Mouse (Mus musculus): Measurements from ENCODE around the gene Naaladl2. TPM values are rescaled to one million over a fixed set of nuclear protein-coding genes. Genes with fewer than 3 reads are reported as not detected.

Naaladl2 gene
- polyA plus RNA-seq, 1 experiment from 2014 or later = 0.68 TPM

GRCm38 (mm10) chr3:24888801-24889200, 255.3 kb downstream of the Naaladl2 start:
- DNase-seq (ENCODE audit: low spot score, missing footprints) = no peak
- no peaks in the 10 kb centered on the region for H3K4me1 ChIP-seq (ENCODE audit: control insufficient read depth, insufficient read depth, low read length)
- no peak overlapping the region for H3K9ac ChIP-seq (ENCODE audit: low read length)
- no peak overlapping the region for H3K27ac ChIP-seq (ENCODE audit: low read depth, low read length)
- H3K27me3 ChIP-seq (ENCODE audit: control insufficient read depth, insufficient read depth, low read length) = no peaks in the 10 kb centered on the region
- no peak overlapping the region for H3K4me2 ChIP-seq
- ATAC-seq (ENCODE audit: low FRiP score) = no peak
- no peak overlapping the region for H3K4me3 ChIP-seq (ENCODE audit: low read depth, low read length)
- no peaks in the 10 kb centered on the region for H3K9me3 ChIP-seq (ENCODE audit: control insufficient read depth, low read length)
- H3K36me3 ChIP-seq (ENCODE audit: control insufficient read depth, insufficient read depth, low read length) = no peaks in the 10 kb centered on the region
- 83% methylated on average over 3 of the region's 3 CpGs for WGBS

GRCm38 (mm10) chr3:24872254-24872653, 271.8 kb downstream of the Naaladl2 start:
- ATAC-seq (ENCODE audit: low FRiP score) = no peak
- Histone ChIP-seq H3K27ac (ENCODE audit: low read depth, low read length) (no peak overlapping the region), H3K27me3 (ENCODE audit: control insufficient read depth, insufficient read depth, low read length) (no peaks in the 10 kb centered on the region), H3K9me3 (ENCODE audit: control insufficient read depth, low read length) (no peaks in the 10 kb centered on the region), H3K4me3 (ENCODE audit: low read depth, low read length) (no peak overlapping the region), H3K9ac (ENCODE audit: low read length) (no peak overlapping the region), H3K4me1 (ENCODE audit: control insufficient read depth, insufficient read depth, low read length) (no peaks in the 10 kb centered on the region), H3K4me2 (no peak overlapping the region), H3K36me3 (ENCODE audit: control insufficient read depth, insufficient read depth, low read length) (no peaks in the 10 kb centered on the region)
- WGBS = 89% methylated on average over 1 of the region's 1 CpGs
- no peak for DNase-seq (ENCODE audit: low spot score, missing footprints)

- DNase-seq (ENCODE audit: low spot score, missing footprints) = no peak
- no peaks in the 10 kb centered on the region for H3K4me1 ChIP-seq (ENCODE audit: control insufficient read depth, insufficient read depth, low read length)
- H3K9me3 ChIP-seq (ENCODE audit: control insufficient read depth, low read length) = no peaks in the 10 kb centered on the region
- H3K4me2 ChIP-seq = no peak overlapping the region
- no peak overlapping the region for H3K27ac ChIP-seq (ENCODE audit: low read depth, low read length)
- H3K27me3 ChIP-seq (ENCODE audit: control insufficient read depth, insufficient read depth, low read length) = no peaks in the 10 kb centered on the region
- H3K36me3 ChIP-seq (ENCODE audit: control insufficient read depth, insufficient read depth, low read length) = no peaks in the 10 kb centered on the region
- no peak overlapping the region for H3K9ac ChIP-seq (ENCODE audit: low read length)
- no peak overlapping the region for H3K4me3 ChIP-seq (ENCODE audit: low read depth, low read length)
- no peak for ATAC-seq (ENCODE audit: low FRiP score)
- 84% methylated on average over 2 of the region's 2 CpGs for WGBS
Measured at GRCm38 (mm10) chr3:24852936-24853335, 291.1 kb downstream of the Naaladl2 start.

- H3K9ac ChIP-seq (ENCODE audit: low read length) = no peak overlapping the region
- H3K4me1 ChIP-seq (ENCODE audit: control insufficient read depth, insufficient read depth, low read length) = no peaks in the 10 kb centered on the region
- H3K27me3 ChIP-seq (ENCODE audit: control insufficient read depth, insufficient read depth, low read length) = no peaks in the 10 kb centered on the region
- H3K9me3 ChIP-seq (ENCODE audit: control insufficient read depth, low read length) = no peaks in the 10 kb centered on the region
- DNase-seq (ENCODE audit: low spot score, missing footprints) (no peak), ATAC-seq (ENCODE audit: low FRiP score) (no peak)
- no peak overlapping the region for H3K27ac ChIP-seq (ENCODE audit: low read depth, low read length)
- no peak overlapping the region for H3K4me3 ChIP-seq (ENCODE audit: low read depth, low read length)
- no peaks in the 10 kb centered on the region for H3K36me3 ChIP-seq (ENCODE audit: control insufficient read depth, insufficient read depth, low read length)
- WGBS = 79% methylated on average over 2 of the region's 2 CpGs
- no peak overlapping the region for H3K4me2 ChIP-seq
Measured at GRCm38 (mm10) chr3:24796739-24797138, 347.3 kb downstream of the Naaladl2 start.

GRCm38 (mm10) chr3:24787451-24788148, 356.5 kb downstream of the Naaladl2 start:
- H3K27ac ChIP-seq (ENCODE audit: low read depth, low read length) = no peak overlapping the region
- 94% methylated on average over 1 of the region's 1 CpGs for WGBS

GRCm38 (mm10) chr3:24784108-24784507, 360.0 kb downstream of the Naaladl2 start:
- no peak for ATAC-seq (ENCODE audit: low FRiP score)
- Histone ChIP-seq H3K4me2 (no peak overlapping the region), H3K9ac (ENCODE audit: low read length) (no peak overlapping the region), H3K4me1 (ENCODE audit: control insufficient read depth, insufficient read depth, low read length) (no peaks in the 10 kb centered on the region), H3K9me3 (ENCODE audit: control insufficient read depth, low read length) (no peaks in the 10 kb centered on the region), H3K27me3 (ENCODE audit: control insufficient read depth, insufficient read depth, low read length) (no peaks in the 10 kb centered on the region), H3K36me3 (ENCODE audit: control insufficient read depth, insufficient read depth, low read length) (no peaks in the 10 kb centered on the region), H3K4me3 (ENCODE audit: low read depth, low read length) (no peak overlapping the region), H3K27ac (ENCODE audit: low read depth, low read length) (no peak overlapping the region)
- DNase-seq (ENCODE audit: low spot score, missing footprints) = no peak
- 83% methylated on average over 3 of the region's 3 CpGs for WGBS

More at GRCm38 (mm10) chr3:24787451-24788148, 356.5 kb downstream of the Naaladl2 start:
- ATAC-seq (ENCODE audit: low FRiP score) (no peak), DNase-seq (ENCODE audit: low spot score, missing footprints) (no peak)
- Histone ChIP-seq H3K9me3 (ENCODE audit: control insufficient read depth, low read length) (no peaks in the 10 kb centered on the region), H3K4me3 (ENCODE audit: low read depth, low read length) (no peak overlapping the region), H3K4me1 (ENCODE audit: control insufficient read depth, insufficient read depth, low read length) (no peaks in the 10 kb centered on the region), H3K27me3 (ENCODE audit: control insufficient read depth, insufficient read depth, low read length) (no peaks in the 10 kb centered on the region), H3K9ac (ENCODE audit: low read length) (no peak overlapping the region), H3K36me3 (ENCODE audit: control insufficient read depth, insufficient read depth, low read length) (no peaks in the 10 kb centered on the region), H3K4me2 (no peak overlapping the region)

- Histone ChIP-seq H3K27ac (ENCODE audit: low read depth, low read length) (no peak overlapping the region), H3K4me3 (ENCODE audit: low read depth, low read length) (no peak overlapping the region), H3K9me3 (ENCODE audit: control insufficient read depth, low read length) (no peaks in the 10 kb centered on the region), H3K27me3 (ENCODE audit: control insufficient read depth, insufficient read depth, low read length) (no peaks in the 10 kb centered on the region), H3K36me3 (ENCODE audit: control insufficient read depth, insufficient read depth, low read length) (no peaks in the 10 kb centered on the region), H3K9ac (ENCODE audit: low read length) (no peak overlapping the region), H3K4me1 (ENCODE audit: control insufficient read depth, insufficient read depth, low read length) (no peaks in the 10 kb centered on the region), H3K4me2 (no peak overlapping the region)
- 82% methylated on average over 7 of the region's 7 CpGs for WGBS
- DNase-seq (ENCODE audit: low spot score, missing footprints) (no peak), ATAC-seq (ENCODE audit: low FRiP score) (no peak)
Measured at GRCm38 (mm10) chr3:24783462-24783829, 360.6 kb downstream of the Naaladl2 start.

- Histone ChIP-seq H3K36me3 (ENCODE audit: control insufficient read depth, insufficient read depth, low read length) (no peaks in the 10 kb centered on the region), H3K4me3 (ENCODE audit: low read depth, low read length) (no peak overlapping the region), H3K27ac (ENCODE audit: low read depth, low read length) (no peak overlapping the region), H3K4me1 (ENCODE audit: control insufficient read depth, insufficient read depth, low read length) (no peaks in the 10 kb centered on the region), H3K4me2 (no peak overlapping the region), H3K9ac (ENCODE audit: low read length) (no peak overlapping the region), H3K9me3 (ENCODE audit: control insufficient read depth, low read length) (no peaks in the 10 kb centered on the region), H3K27me3 (ENCODE audit: control insufficient read depth, insufficient read depth, low read length) (no peaks in the 10 kb centered on the region)
- no peak for ATAC-seq (ENCODE audit: low FRiP score)
- WGBS = 71% methylated on average over 10 of the region's 10 CpGs
- no peak for DNase-seq (ENCODE audit: low spot score, missing footprints)
Measured at GRCm38 (mm10) chr3:24782784-24783461, 361.1 kb downstream of the Naaladl2 start.

GRCm38 (mm10) chr3:24781687-24782086, 362.4 kb downstream of the Naaladl2 start:
- DNase-seq (ENCODE audit: low spot score, missing footprints) (no peak), ATAC-seq (ENCODE audit: low FRiP score) (no peak)
- no peaks in the 10 kb centered on the region for H3K36me3 ChIP-seq (ENCODE audit: control insufficient read depth, insufficient read depth, low read length)
- WGBS = 95% methylated on average over 2 of the region's 2 CpGs
- no peak overlapping the region for H3K4me2 ChIP-seq
- no peaks in the 10 kb centered on the region for H3K4me1 ChIP-seq (ENCODE audit: control insufficient read depth, insufficient read depth, low read length)
- H3K9me3 ChIP-seq (ENCODE audit: control insufficient read depth, low read length) = no peaks in the 10 kb centered on the region
- no peak overlapping the region for H3K4me3 ChIP-seq (ENCODE audit: low read depth, low read length)
- no peak overlapping the region for H3K27ac ChIP-seq (ENCODE audit: low read depth, low read length)
- no peaks in the 10 kb centered on the region for H3K27me3 ChIP-seq (ENCODE audit: control insufficient read depth, insufficient read depth, low read length)
- no peak overlapping the region for H3K9ac ChIP-seq (ENCODE audit: low read length)
